Mouse (Mus musculus) liver, embryonic 11.5 days (tissue): Measurements from ENCODE around the gene Plpp1. TPM values are rescaled to one million over a fixed set of nuclear protein-coding genes. Genes with fewer than 3 reads are reported as not detected.

ENCODE experiments used
- ATAC-seq: fragments of 200-750 bp; cut with Nextera tagmentation; replicated peaks from 2 replicates; pipeline ENCODE4 v1.8.0; 2017; ENCODE audit warnings: moderate number of reproducible peaks, mild to moderate bottlenecking, moderate TSS enrichment, moderate library complexity; ENCODE audit not compliant: low FRiP score
- DNase-seq: peaks from one replicate; pipeline ENCODE4 v3.0.0-alpha.2; 2017; ENCODE audit warnings: low spot score
- H3K27ac ChIP-seq: fragments of 300-500 bp; sonication (generic); 2 replicates; pipeline ENCODE4 v1.5.1; 2014; ENCODE audit warnings: mild to moderate bottlenecking, low read depth, low read length, control low read depth
- H3K27me3 ChIP-seq: fragments of 300-500 bp; sonication (generic); replicated peaks from 2 replicates; pipeline ENCODE4 v1.6.1; 2014; ENCODE audit warnings: low read length, mixed read lengths; ENCODE audit not compliant: control insufficient read depth, insufficient read depth
- H3K36me3 ChIP-seq: fragments of 300-500 bp; sonication (generic); 2 replicates; pipeline ENCODE4 v1.6.1; 2014; ENCODE audit warnings: mild to moderate bottlenecking, low read length, moderate library complexity, mixed read lengths; ENCODE audit not compliant: control insufficient read depth, insufficient read depth
- H3K4me1 ChIP-seq: fragments of 300-500 bp; sonication (generic); replicated peaks from 2 replicates; pipeline ENCODE4 v1.6.1; 2014; ENCODE audit warnings: low read length, mixed read lengths; ENCODE audit not compliant: control insufficient read depth, insufficient read depth
- H3K4me2 ChIP-seq: fragments of 300-500 bp; sonication (generic); 2 replicates; pipeline ENCODE4 v1.6.1; 2014; ENCODE audit warnings: mild to moderate bottlenecking, control low read depth, moderate library complexity
- H3K4me3 ChIP-seq: fragments of 300-500 bp; sonication (generic); 2 replicates; pipeline ENCODE4 v1.5.1; 2014; ENCODE audit warnings: low read depth, low read length, control low read depth
- H3K9ac ChIP-seq: fragments of 300-500 bp; sonication (generic); 2 replicates; pipeline ENCODE4 v1.6.1; 2014; ENCODE audit warnings: low read depth, low read length, control low read depth
- H3K9me3 ChIP-seq: fragments of 300-500 bp; sonication (generic); 2 replicates; pipeline ENCODE4 v1.6.1; 2016; ENCODE audit warnings: low read length, inconsistent platforms, mixed read lengths; ENCODE audit not compliant: control insufficient read depth
- WGBS: fragments of 180-500 bp; shearing (Covaris S2); extraction: QIAGEN DNeasy Blood & Tissue Kit; methylation state at CpG from one replicate; pipeline ENCODE4 v1.1.7; 2014; 5-methylcytosine and 5-hydroxymethylcytosine counted together
- polyA plus RNA-seq: library from polyadenylated mRNA; unstranded; fragments of >200 nt; fragmentation: Nextera tagmentation; extraction: Ambion mirVana; gene quantifications from 2 replicates; pipeline ENCODE4 v1.2.1, GENCODE M21; 2014

Plpp1 gene
- polyA plus RNA-seq, 1 experiment from 2014 or later = 27.4 TPM

DNA sequence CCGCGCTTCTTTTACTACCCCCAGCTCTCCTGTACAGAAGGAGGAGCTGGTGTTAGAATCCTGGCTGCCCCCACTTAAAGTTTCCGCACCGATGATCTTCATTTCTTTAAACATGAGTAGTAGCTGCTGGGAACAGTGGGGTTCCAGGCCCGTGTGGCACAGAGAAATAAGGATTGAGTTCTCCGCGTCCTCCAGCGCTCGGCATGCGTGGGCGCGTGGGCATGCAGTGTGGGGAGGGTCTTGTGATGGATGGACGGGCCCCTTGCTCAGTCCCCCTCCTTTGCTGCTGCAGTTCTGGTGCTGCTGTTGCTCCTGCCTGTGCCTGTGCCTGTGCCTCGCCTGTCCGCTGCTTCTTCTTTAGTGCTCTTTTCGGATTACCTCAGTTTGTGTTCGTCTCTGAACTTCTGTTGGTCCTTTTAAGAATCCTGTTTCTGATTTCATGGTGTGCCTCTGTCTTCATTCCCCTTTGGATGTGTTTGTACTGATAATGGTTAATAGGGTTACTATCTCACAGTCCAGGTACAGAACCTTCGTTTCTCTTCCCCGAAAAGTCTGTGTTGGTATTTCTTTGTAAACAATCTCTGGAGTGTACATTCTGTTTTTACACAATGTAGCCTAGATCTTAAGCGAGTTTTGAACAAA, 32.8 kb downstream of the Plpp1 start:
- ATAC-seq (peak; percentile 53; the same call in 1 of the 2 replicates), DNase-seq (no peak)
- H3K9me3 ChIP-seq = no peaks in the 10 kb centered on the region
- H3K27ac ChIP-seq = no peak overlapping the region
- no peak overlapping the region for H3K9ac ChIP-seq
- no peaks in the 10 kb centered on the region for H3K27me3 ChIP-seq
- 70% methylated on average over 20 of the region's 20 CpGs for WGBS
- H3K36me3 ChIP-seq = no peaks in the 10 kb centered on the region
- no peak overlapping the region for H3K4me3 ChIP-seq
- H3K4me1 ChIP-seq = peaks cover 21% of the 10 kb centered on the region
- peak overlapping the region; percentile 16 for H3K4me2 ChIP-seq

- H3K4me1 ChIP-seq = peaks cover 23% of the 10 kb centered on the region
- no peaks in the 10 kb centered on the region for H3K27me3 ChIP-seq
- no peak overlapping the region for H3K27ac ChIP-seq
- no peak overlapping the region for H3K4me3 ChIP-seq
- H3K9me3 ChIP-seq = no peaks in the 10 kb centered on the region
- H3K4me2 ChIP-seq = no peak overlapping the region
- no peak for DNase-seq
- no peaks in the 10 kb centered on the region for H3K36me3 ChIP-seq
- WGBS = 68% methylated on average over 3 of the region's 3 CpGs
- H3K9ac ChIP-seq = no peak overlapping the region
- ATAC-seq = no peak
These were observed 33.3 kb downstream of the Plpp1 start for GRCm38 (mm10) chr13:112833895-112834263.

DNA sequence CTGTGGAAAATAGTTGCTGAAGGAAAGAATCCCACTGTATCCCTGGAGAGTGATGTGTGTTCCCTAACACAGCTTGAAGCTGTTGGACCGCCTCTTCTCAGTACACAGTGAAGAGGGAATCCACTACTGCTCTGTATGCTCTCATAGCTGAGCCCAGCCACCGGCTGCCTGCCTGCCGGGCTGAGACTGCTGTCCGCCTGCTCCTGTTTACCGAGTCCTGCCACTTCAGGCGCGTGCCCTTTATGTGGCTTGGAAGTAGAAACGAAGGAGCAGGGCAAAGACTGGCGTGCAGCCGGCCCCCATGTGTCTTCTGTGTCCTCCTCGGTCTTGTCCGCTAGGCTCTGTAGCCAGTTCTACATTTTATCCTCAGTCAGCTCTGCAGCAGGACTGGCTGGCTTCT, 34.5 kb downstream of the Plpp1 start:
- no peaks in the 10 kb centered on the region for H3K36me3 ChIP-seq
- DNase-seq (no peak), ATAC-seq (no peak)
- WGBS = 50% methylated on average over 12 of the region's 12 CpGs
- H3K4me2 ChIP-seq = no peak overlapping the region
- no peak overlapping the region for H3K4me3 ChIP-seq
- no peaks in the 10 kb centered on the region for H3K27me3 ChIP-seq
- peaks cover 23% of the 10 kb centered on the region for H3K4me1 ChIP-seq
- H3K9me3 ChIP-seq = no peaks in the 10 kb centered on the region
- H3K9ac ChIP-seq = no peak overlapping the region; the same call in 1 of the 2 replicates
- H3K27ac ChIP-seq = no peak overlapping the region

- DNase-seq (no peak), ATAC-seq (no peak)
- WGBS = 73% methylated on average over 2 of the region's 2 CpGs
- no peaks in the 10 kb centered on the region for H3K27me3 ChIP-seq
- H3K4me3 ChIP-seq = no peak overlapping the region
- no peak overlapping the region for H3K27ac ChIP-seq
- no peak overlapping the region for H3K9ac ChIP-seq
- H3K36me3 ChIP-seq = no peaks in the 10 kb centered on the region
- no peaks in the 10 kb centered on the region for H3K9me3 ChIP-seq
- H3K4me2 ChIP-seq = no peak overlapping the region
- H3K4me1 ChIP-seq = peaks cover 23% of the 10 kb centered on the region
These were observed 36.4 kb downstream of the Plpp1 start for GRCm38 (mm10) chr13:112836951-112837350.

GRCm38 (mm10) chr13:112837621-112838155, 37.1 kb downstream of the Plpp1 start:
- Histone ChIP-seq H3K4me2 (no peak overlapping the region), H3K9ac (no peak overlapping the region)
- no peak for ATAC-seq

DNA sequence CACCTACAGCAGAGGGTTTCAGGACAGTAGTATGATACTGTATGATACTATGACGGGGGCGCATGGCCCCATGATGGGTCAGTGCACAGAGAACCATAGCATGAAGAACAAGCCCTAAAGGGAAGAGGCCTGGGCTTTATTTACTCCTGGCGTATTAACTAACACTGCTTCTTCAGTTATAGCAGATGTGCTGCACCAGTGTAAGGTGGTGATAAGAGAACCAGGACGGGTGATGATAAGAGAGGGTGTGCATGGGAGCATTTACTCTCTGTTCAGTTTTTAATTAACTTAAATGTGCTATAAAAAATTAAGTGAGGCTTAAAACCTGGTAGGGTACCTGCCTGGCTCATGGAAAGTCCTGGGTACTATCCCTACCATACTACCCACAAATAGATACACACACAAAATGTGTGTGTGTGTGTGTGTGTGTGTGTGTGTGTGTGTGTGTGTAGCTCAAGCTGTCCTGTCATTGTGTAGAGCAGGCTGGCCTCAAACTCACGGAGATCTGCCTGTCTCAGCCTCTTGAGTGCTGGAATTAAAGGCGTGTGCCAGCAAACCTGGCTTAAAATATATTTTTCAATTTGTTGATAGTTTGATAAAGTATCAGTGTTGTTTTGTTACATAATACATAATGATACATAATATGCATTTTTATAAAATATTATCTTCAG, 38.1 kb downstream of the Plpp1 start:
- no peaks in the 10 kb centered on the region for H3K27me3 ChIP-seq
- H3K4me2 ChIP-seq = peak overlapping the region; percentile 19; the same call in 1 of the 2 replicates
- peak; percentile 94 for ATAC-seq
- no peak overlapping the region for H3K9ac ChIP-seq
- H3K4me3 ChIP-seq = no peak overlapping the region
- H3K9me3 ChIP-seq = no peaks in the 10 kb centered on the region
- H3K27ac ChIP-seq = peak overlapping the region; percentile 60
- DNase-seq = no peak
- WGBS = 65% methylated on average over 6 of the region's 6 CpGs
- peaks cover 10% of the 10 kb centered on the region for H3K4me1 ChIP-seq
- H3K36me3 ChIP-seq = no peaks in the 10 kb centered on the region

More at GRCm38 (mm10) chr13:112837621-112838155, 37.1 kb downstream of the Plpp1 start:
- no peaks in the 10 kb centered on the region for H3K36me3 ChIP-seq
- no peak overlapping the region for H3K4me3 ChIP-seq
- no peaks in the 10 kb centered on the region for H3K9me3 ChIP-seq
- 85% methylated on average over 9 of the region's 9 CpGs for WGBS
- DNase-seq = no peak
- H3K27me3 ChIP-seq = no peaks in the 10 kb centered on the region
- H3K4me1 ChIP-seq = peaks cover 19% of the 10 kb centered on the region
- no peak overlapping the region for H3K27ac ChIP-seq

DNA sequence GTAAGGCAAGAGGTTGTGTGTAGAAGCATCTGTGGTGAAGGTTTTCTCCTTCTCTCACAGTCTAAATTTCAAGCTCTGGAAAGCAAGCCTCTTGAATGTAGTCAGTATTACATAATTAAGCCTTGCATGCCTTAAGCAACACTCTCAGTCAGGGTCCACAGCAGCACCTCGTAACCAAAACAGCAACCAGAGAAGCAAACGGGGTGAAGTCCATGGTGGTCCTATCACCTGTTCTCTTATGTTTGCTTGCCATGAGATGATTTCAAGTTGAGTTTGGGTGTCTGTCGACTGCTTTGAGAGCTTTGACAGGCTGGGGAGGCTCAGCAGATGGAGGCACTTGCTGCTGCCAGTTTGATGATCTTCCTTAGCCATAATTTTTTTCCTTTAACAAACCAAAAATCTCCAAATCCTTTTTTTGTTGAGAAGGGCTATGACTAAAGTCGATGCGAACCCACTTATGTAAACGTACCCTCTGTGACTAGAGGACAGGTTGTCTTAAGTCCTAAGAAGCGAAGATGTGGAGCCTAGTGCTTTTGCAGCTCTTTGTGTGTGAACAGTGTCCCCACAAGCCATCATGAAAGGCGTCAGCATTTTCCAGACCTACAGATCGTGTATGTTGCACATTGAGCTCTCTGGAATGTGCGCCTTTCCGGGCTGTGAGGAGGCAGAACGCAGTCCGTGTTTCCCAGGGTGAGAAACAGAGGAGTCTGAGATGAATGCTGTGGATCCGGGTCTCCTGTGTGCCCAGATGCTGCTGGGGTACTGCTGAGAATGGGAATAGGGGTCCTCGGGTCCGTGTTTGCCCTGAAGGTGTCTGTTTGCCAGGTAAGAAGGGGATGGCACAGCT, 39.9 kb downstream of the Plpp1 start:
- H3K9ac ChIP-seq = no peak overlapping the region
- no peak overlapping the region for H3K4me3 ChIP-seq
- H3K27ac ChIP-seq = no peak overlapping the region
- H3K4me2 ChIP-seq = no peak overlapping the region
- peaks cover 7% of the 10 kb centered on the region; the same call in 1 of the 2 replicates for H3K4me1 ChIP-seq
- WGBS = 88% methylated on average over 16 of the region's 16 CpGs
- H3K9me3 ChIP-seq = no peaks in the 10 kb centered on the region
- peaks cover 5% of the 10 kb centered on the region; the same call in 1 of the 2 replicates for H3K36me3 ChIP-seq
- no peak for DNase-seq
- no peak for ATAC-seq
- no peaks in the 10 kb centered on the region for H3K27me3 ChIP-seq

DNA sequence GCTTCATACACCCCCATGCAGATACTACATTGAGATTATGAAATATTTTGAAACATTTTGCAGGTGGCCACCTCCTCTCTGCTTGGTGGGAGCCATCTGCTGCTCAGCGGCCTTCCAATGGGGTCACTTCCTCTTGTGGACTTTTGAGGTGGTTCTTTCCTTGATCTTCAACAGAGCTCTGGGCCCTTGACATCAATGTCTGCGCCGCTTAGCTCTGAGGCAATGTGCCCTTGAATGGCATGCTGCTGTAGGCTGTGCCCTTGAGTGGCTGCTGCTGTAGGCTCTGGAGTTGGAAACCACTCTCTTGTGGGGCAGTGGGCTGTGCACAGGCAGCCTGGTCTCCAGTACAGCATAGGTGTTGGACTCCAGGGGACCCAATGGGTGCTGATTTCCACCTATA, 45.3 kb downstream of the Plpp1 start:
- Histone ChIP-seq H3K36me3 (peaks cover 5% of the 10 kb centered on the region; the same call in 1 of the 2 replicates), H3K9me3 (no peaks in the 10 kb centered on the region), H3K4me2 (no peak overlapping the region), H3K9ac (no peak overlapping the region), H3K4me1 (no peaks in the 10 kb centered on the region), H3K27me3 (no peaks in the 10 kb centered on the region), H3K4me3 (no peak overlapping the region), H3K27ac (no peak overlapping the region)
- ATAC-seq (no peak), DNase-seq (no peak)
- WGBS = 95% methylated on average over 3 of the region's 3 CpGs
